Mouse (Mus musculus): ENCODE results near the gene Ubald1. TPM values are rescaled to one million over a fixed set of nuclear protein-coding genes. Genes with fewer than 3 reads are reported as not detected.

Ubald1 gene
- total RNA-seq, 2 experiments from 2014 or later: 91.8 to 93.7 TPM

DNA sequence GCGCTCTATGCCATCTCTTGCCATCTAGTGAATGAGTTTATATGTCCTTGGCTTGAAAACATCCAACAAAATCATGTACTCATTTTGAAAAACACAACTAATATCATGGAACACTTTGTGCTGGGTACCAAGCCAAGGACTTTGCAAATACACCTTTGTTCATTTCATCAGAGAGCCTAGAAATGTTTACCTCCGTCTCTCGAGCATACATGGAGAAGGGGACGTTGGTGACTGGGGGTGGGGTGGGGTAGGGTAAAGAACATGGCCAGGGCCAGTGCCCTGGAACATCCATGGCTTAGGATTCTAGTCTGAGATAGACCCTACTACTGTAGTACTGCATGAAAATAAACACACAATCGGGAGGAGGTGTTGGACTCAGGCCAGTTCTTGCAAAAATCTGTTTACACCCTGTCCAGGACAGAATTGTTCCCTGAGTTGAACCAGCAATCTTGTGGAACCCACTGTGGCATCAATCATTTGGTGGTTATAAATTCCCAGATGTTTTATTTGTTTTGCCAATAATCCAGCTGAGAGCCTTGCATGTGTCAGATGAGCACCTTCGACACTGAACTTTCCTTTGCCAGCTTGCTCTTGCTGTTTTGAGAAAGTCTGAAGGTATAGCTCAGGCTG lies 50.7 kb downstream of the Ubald1 start:
- TF ChIP-seq CTCF (IDR thresholded peaks at IDR 0.05): no peak
- intact Hi-C loops (cut with DNase I): no loop called here
- no peak for DNase-seq (ENCODE audit: extremely low spot score in 1 of 2, low spot score in 2 of 2)
- no peak overlapping the region for H3K4me3 ChIP-seq
- H3K27ac ChIP-seq: no peak overlapping the region

GRCm38 (mm10) chr16:4827639-4828038 lies 52.5 kb downstream of the Ubald1 start:
- TF ChIP-seq CTCF (IDR thresholded peaks at IDR 0.05): no peak
- intact Hi-C loops (cut with DNase I): no loop called here
- no peak overlapping the region for H3K4me3 ChIP-seq
- DNase-seq (ENCODE audit: extremely low spot score in 1 of 2, low spot score in 2 of 2): no peak
- H3K27ac ChIP-seq: no peak overlapping the region

Other genes with a start within 250 kb of the Ubald1 start
- gene Vasn, start 240.4 kb downstream of the Ubald1 start, total RNA-seq (2021): 10 to 100 TPM; 11.5 to 13.1 TPM
- gene Dnaja3, start 240.3 kb downstream of the Ubald1 start, total RNA-seq (2021): 10 to 100 TPM; 56.9 to 62.2 TPM
- 10 to 100 TPM; 76.7 to 92.0 TPM for gene Coro7, start 200.5 kb downstream of the Ubald1 start, total RNA-seq (2021)
- gene Nmral1, start 161.0 kb downstream of the Ubald1 start, total RNA-seq (2021): 10 to 100 TPM in 1 of 2 experiments, 1 to 10 TPM in 1; 9.7 to 10.8 TPM
- 10 to 100 TPM; 76.1 to 79.1 TPM for gene Hmox2, start 154.0 kb downstream of the Ubald1 start, total RNA-seq (2021)
- 100 to 1,000 TPM; 189 to 204 TPM for gene Cdip1, start 90.0 kb downstream of the Ubald1 start, total RNA-seq (2021)
- not detected for gene 4930562C15Rik, start 44.9 kb downstream of the Ubald1 start, total RNA-seq (2021)
- gene Mgrn1, start 5.9 kb upstream of the Ubald1 start, total RNA-seq (2021): 100 to 1,000 TPM; 208 to 211 TPM
- 10 to 100 TPM; 70.1 to 71.4 TPM for gene Nudt16l1, start 58.4 kb upstream of the Ubald1 start, total RNA-seq (2021)
- gene Anks3, start 83.9 kb upstream of the Ubald1 start, total RNA-seq (2021): 10 to 100 TPM; 67.3 to 68.3 TPM
- gene Sept12, start 117.5 kb upstream of the Ubald1 start, total RNA-seq (2021): not detected
- gene Smim22, start 127.0 kb upstream of the Ubald1 start, total RNA-seq (2021): not detected
- gene Rogdi, start 133.2 kb upstream of the Ubald1 start, total RNA-seq (2021): 100 to 1,000 TPM; 209 to 213 TPM
- 100 to 1,000 TPM; 139 to 146 TPM for gene Glyr1, start 169.5 kb upstream of the Ubald1 start, total RNA-seq (2021)
- 10 to 100 TPM; 44.1 to 45.3 TPM for gene Ubn1, start 169.7 kb upstream of the Ubald1 start, total RNA-seq (2021)

Measured in left cerebral cortex, adult 2 months (tissue).